Mouse (Mus musculus): ENCODE data around the gene Wdr78. TPM values are rescaled to one million over a fixed set of nuclear protein-coding genes. Genes with fewer than 3 reads are reported as not detected.

Wdr78 gene
- polyA plus RNA-seq, 1 experiment from 2014 or later: 1.4 TPM

DNA sequence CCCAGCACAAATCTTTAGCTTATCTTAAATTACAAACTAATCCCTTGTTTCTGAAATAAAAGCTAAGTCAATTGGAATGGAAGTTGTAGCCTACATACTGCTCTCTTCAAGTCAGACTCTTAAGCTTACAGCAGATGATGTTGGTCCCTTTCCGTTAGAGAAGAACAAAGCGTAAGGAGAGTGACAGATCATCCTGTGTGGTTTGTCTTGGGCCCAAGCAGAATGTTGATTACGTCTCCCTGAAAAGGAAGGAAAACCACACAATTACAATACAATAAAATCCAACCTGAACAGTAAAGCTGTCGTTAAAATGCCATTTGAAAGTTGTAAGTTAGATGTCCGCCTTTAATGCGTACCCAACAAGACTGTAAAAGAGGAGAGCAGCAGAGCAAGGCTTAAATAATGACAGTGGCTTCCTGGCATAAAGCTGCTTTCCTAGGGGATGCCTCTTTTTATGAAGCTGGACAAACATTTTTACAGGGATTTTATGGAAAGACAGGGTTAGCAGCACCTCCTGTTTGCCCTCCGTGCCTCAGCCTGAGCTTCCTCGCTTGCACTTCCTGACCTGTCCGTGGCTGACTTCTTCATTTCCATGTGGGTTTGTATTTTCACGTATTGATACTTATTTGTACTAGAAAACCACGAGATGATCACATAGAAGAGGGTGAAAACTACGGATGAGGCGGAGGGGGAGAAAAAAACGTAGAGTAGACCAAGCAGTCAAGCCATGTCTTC lies 75.1 kb downstream of the Wdr78 start:
- H3K9ac ChIP-seq (ENCODE audit: low read depth, low read length): no peak overlapping the region
- H3K4me1 ChIP-seq (replicated peaks; ENCODE audit: insufficient read depth, low read length): no peaks in the 10 kb centered on the region
- no peaks in the 10 kb centered on the region for H3K9me3 ChIP-seq (replicated peaks; ENCODE audit: low read length)
- H3K4me2 ChIP-seq (ENCODE audit: low read length): no peak overlapping the region
- no peaks in the 10 kb centered on the region for H3K27me3 ChIP-seq (ENCODE audit: insufficient read depth, low read length)
- H3K27ac ChIP-seq: no peak overlapping the region
- 64% methylated on average over 14 of the region's 14 CpGs for WGBS
- ATAC-seq (replicated peaks; ENCODE audit: low FRiP score, low read depth) (no peak), DNase-seq (ENCODE audit: low spot score) (no peak)
- no peak for TF ChIP-seq CTCF (IDR thresholded peaks at IDR 0.05; ENCODE audit: low read depth)
- H3K36me3 ChIP-seq (ENCODE audit: insufficient read depth, low read length): no peaks in the 10 kb centered on the region
- no peak overlapping the region for H3K4me3 ChIP-seq (replicated peaks; ENCODE audit: low read depth, low read length)

DNA sequence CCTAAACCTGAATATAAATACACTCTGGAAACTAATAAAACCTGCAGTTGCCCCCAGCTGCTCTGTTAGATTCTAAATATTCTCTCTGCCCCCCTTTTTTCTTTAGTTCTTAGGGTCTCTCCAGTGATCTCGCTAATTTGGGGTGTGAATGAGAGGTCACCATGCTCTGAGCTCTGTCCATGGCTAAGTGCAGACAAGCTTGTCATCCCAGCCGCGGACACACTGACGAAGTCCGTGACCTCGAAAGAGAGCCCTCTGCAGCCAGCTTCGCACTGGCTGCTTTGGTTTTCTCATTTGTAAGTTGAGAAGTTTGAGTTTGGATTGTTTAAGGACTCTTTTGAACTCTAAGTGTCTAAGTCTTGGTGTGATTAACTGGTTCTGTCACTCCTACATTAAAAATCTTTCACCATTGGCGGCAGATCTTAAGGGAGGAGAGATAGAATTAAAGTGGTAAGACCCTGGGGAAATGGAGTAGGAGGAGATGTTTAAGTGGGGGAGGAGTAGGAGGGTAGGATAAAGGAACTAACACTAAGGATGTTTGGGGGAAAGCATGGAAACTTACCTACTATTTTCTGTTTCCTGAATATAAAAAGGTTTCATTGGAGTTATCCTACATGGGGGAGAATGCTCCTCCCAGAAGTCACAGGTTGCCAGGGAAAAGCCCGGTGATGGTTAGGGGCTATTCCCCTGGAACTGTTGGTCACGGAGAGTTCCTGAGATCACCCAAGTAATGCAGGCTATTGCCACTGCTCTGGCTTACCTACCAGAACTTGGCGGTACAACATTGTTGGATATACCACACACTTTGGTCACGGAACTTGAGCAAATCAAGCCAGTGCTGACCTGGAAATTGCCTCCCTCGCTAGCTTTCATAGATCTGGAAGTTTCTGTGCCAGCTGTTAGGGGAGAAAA lies 85.9 kb downstream of the Wdr78 start:
- Histone ChIP-seq H3K4me3 (replicated peaks; ENCODE audit: low read depth, low read length) (no peak overlapping the region), H3K9ac (ENCODE audit: low read depth, low read length) (no peak overlapping the region), H3K36me3 (ENCODE audit: insufficient read depth, low read length) (no peaks in the 10 kb centered on the region), H3K4me1 (replicated peaks; ENCODE audit: insufficient read depth, low read length) (no peaks in the 10 kb centered on the region), H3K27ac (no peak overlapping the region), H3K27me3 (ENCODE audit: insufficient read depth, low read length) (no peaks in the 10 kb centered on the region), H3K4me2 (ENCODE audit: low read length) (no peak overlapping the region), H3K9me3 (replicated peaks; ENCODE audit: low read length) (no peaks in the 10 kb centered on the region)
- peak; percentile 68; the same call in 1 of the 2 replicates for ATAC-seq (replicated peaks; ENCODE audit: low FRiP score, low read depth)
- 32% methylated on average over 13 of the region's 13 CpGs for WGBS
- peak; percentile 87 for DNase-seq (ENCODE audit: low spot score)
- TF ChIP-seq CTCF (IDR thresholded peaks at IDR 0.05; ENCODE audit: low read depth): no peak

DNA sequence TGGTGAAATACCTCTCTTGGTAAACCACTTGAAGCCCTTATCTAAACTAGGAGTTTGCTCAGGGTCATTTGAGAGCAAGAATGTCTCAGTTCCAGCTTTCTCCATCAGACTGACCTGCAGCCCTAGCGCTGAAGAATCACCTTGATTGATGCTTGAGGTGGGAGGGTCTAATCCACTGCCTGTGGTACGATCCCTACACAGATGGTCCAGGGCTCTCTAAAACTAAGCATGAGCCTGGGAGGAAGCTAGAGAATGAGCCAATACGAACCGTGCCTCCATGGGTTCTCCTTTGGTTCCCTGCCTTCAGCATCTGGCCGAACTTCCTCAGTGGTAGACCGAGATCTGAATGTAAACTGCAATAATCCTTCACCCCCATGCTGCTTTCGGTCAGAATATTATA lies 86.6 kb downstream of the Wdr78 start:
- Histone ChIP-seq H3K9me3 (replicated peaks; ENCODE audit: low read length) (no peaks in the 10 kb centered on the region), H3K27ac (no peak overlapping the region), H3K9ac (ENCODE audit: low read depth, low read length) (no peak overlapping the region), H3K4me3 (replicated peaks; ENCODE audit: low read depth, low read length) (no peak overlapping the region), H3K36me3 (ENCODE audit: insufficient read depth, low read length) (no peaks in the 10 kb centered on the region), H3K27me3 (ENCODE audit: insufficient read depth, low read length) (no peaks in the 10 kb centered on the region), H3K4me2 (ENCODE audit: low read length) (no peak overlapping the region), H3K4me1 (replicated peaks; ENCODE audit: insufficient read depth, low read length) (no peaks in the 10 kb centered on the region)
- WGBS: 40% methylated on average over 7 of the region's 7 CpGs
- TF ChIP-seq CTCF (IDR thresholded peaks at IDR 0.05; ENCODE audit: low read depth): no peak
- DNase-seq (ENCODE audit: low spot score) (no peak), ATAC-seq (replicated peaks; ENCODE audit: low FRiP score, low read depth) (no peak)

DNA sequence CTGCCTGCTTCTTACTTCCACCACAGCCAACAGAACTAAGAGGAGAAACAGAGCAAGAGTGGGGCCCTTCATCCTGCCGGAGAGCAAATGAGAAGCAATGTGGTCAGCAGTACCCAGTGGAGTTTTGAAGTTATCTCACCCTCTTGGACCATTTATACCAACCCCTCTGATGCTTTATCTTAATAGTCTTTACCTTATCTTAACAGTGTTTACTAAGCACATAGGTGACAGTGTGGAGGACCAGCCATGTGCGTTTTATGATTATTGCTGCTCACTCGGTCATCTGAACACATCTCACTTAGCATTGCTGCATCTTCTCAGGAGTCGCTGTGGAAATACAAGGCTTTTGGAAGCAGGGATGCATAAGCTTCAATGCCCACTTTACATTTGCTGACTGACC lies 87.7 kb downstream of the Wdr78 start, which contains the start of gene Insl5:
Gene Insl5 (minus strand): TSS at position 222 of the 400 bp plus-strand sequence.
- DNase-seq (ENCODE audit: low spot score) (no peak), ATAC-seq (replicated peaks; ENCODE audit: low FRiP score, low read depth) (no peak)
- TF ChIP-seq CTCF (IDR thresholded peaks at IDR 0.05; ENCODE audit: low read depth): no peak
- Histone ChIP-seq H3K4me1 (replicated peaks; ENCODE audit: insufficient read depth, low read length) (no peaks in the 10 kb centered on the region), H3K36me3 (ENCODE audit: insufficient read depth, low read length) (no peaks in the 10 kb centered on the region), H3K27ac (no peak within 1 kb of the TSS), H3K9me3 (replicated peaks; ENCODE audit: low read length) (no peaks in the 10 kb centered on the region), H3K9ac (ENCODE audit: low read depth, low read length) (no peak within 1 kb of the TSS), H3K4me3 (replicated peaks; ENCODE audit: low read depth, low read length) (no peak within 1 kb of the TSS), H3K4me2 (ENCODE audit: low read length) (no peak within 1 kb of the TSS), H3K27me3 (ENCODE audit: insufficient read depth, low read length) (no peaks in the 10 kb centered on the region)
- WGBS: 75% methylated on average over 4 of the region's 4 CpGs

DNA sequence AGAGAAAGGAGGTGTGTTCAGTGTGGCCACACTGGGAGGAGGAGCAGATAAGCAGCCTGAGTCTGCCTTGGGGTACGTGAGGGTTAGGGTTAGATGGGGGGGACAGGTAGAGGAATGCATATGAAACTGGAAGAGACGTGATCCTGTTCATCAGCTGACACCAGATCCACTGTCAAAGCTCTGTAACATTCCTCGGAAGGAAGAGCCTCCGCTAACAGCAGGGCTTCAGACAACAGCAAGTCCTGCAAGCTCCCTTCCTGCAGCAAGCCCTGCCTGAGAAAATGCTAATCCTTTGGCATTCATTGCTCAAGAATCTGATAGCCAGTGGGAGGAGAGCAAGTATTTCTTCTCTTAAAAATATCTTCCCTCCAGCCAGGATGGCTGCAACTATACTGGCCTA lies 100.9 kb downstream of the Wdr78 start:
- no peak for TF ChIP-seq CTCF (IDR thresholded peaks at IDR 0.05; ENCODE audit: low read depth)
- 10% methylated on average over 4 of the region's 4 CpGs for WGBS
- ATAC-seq (replicated peaks; ENCODE audit: low FRiP score, low read depth) (0 out of 2 replicates have a peak, but pooled peaks have one; percentile 13), DNase-seq (ENCODE audit: low spot score) (peak; percentile 55)
- H3K4me3 ChIP-seq (replicated peaks; ENCODE audit: low read depth, low read length): no peak overlapping the region
- H3K27ac ChIP-seq: no peak overlapping the region
- H3K27me3 ChIP-seq (ENCODE audit: insufficient read depth, low read length): no peaks in the 10 kb centered on the region
- H3K9ac ChIP-seq (ENCODE audit: low read depth, low read length): 0 out of 2 replicates have a peak overlapping the region, but pooled peaks have one; percentile 4
- peak overlapping the region; percentile 25 for H3K4me2 ChIP-seq (ENCODE audit: low read length)
- no peaks in the 10 kb centered on the region for H3K36me3 ChIP-seq (ENCODE audit: insufficient read depth, low read length)
- H3K4me1 ChIP-seq (replicated peaks; ENCODE audit: insufficient read depth, low read length): no peaks in the 10 kb centered on the region
- no peaks in the 10 kb centered on the region for H3K9me3 ChIP-seq (replicated peaks; ENCODE audit: low read length)

DNA sequence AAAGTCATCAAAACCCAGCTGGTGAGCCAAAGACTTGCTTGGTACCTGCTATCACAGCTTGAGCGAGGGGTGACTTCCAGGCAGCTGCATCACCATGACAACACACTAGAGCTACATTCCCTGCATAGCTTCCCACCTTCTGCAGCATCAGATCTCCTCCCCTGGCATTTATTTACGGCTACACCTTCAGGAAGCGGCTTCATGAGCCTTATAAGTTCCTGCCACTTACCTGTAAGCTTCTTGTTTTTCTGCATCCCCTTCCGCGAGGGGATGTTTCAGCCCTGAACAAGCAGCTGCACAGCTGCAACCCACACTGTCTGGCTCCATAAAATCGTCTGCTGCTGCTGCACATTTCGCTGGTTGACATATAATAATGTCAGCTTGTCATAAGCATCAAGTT lies 102.5 kb downstream of the Wdr78 start:
- Histone ChIP-seq H3K4me3 (replicated peaks; ENCODE audit: low read depth, low read length) (no peak overlapping the region), H3K9ac (ENCODE audit: low read depth, low read length) (no peak overlapping the region), H3K9me3 (replicated peaks; ENCODE audit: low read length) (no peaks in the 10 kb centered on the region), H3K36me3 (ENCODE audit: insufficient read depth, low read length) (no peaks in the 10 kb centered on the region), H3K27me3 (ENCODE audit: insufficient read depth, low read length) (no peaks in the 10 kb centered on the region), H3K27ac (no peak overlapping the region), H3K4me1 (replicated peaks; ENCODE audit: insufficient read depth, low read length) (no peaks in the 10 kb centered on the region), H3K4me2 (ENCODE audit: low read length) (no peak overlapping the region)
- DNase-seq (ENCODE audit: low spot score): peak; percentile 25
- ATAC-seq (replicated peaks; ENCODE audit: low FRiP score, low read depth): no peak
- TF ChIP-seq CTCF (IDR thresholded peaks at IDR 0.05; ENCODE audit: low read depth): no peak
- WGBS: 31% methylated on average over 7 of the region's 7 CpGs
